Mouse (Mus musculus) forebrain, embryonic 16.5 days (tissue): Measurements from ENCODE around the gene Ppp1r3a. TPM values are rescaled to one million over a fixed set of nuclear protein-coding genes. Genes with fewer than 3 reads are reported as not detected.

Experiments used
- ATAC-seq: fragments of 200-750 bp; cut with Nextera tagmentation; 2 replicates; pipeline ENCODE4 v1.8.0; 2017; ENCODE audit warnings: mild to moderate bottlenecking, moderate library complexity
- H3K27ac ChIP-seq: fragments of 300-500 bp; sonication (generic); 2 replicates; pipeline ENCODE4 v1.5.1; 2014; ENCODE audit warnings: low read length, control low read depth
- H3K27me3 ChIP-seq: fragments of 300-500 bp; sonication (generic); replicated peaks from 2 replicates; pipeline ENCODE4 v1.6.1; 2014; ENCODE audit warnings: low read length; ENCODE audit not compliant: control insufficient read depth, insufficient read depth
- H3K36me3 ChIP-seq: fragments of 300-500 bp; sonication (generic); 2 replicates; pipeline ENCODE4 v1.6.1; 2014; ENCODE audit not compliant: control insufficient read depth, insufficient read depth
- H3K4me1 ChIP-seq: fragments of 300-500 bp; sonication (generic); replicated peaks from 2 replicates; pipeline ENCODE4 v1.6.1; 2014; ENCODE audit warnings: low read length; ENCODE audit not compliant: control insufficient read depth, insufficient read depth
- H3K4me2 ChIP-seq: fragments of 300-500 bp; sonication (generic); 2 replicates; pipeline ENCODE4 v1.6.1; 2014; ENCODE audit warnings: mild to moderate bottlenecking, low read length, control low read depth
- H3K4me3 ChIP-seq: fragments of 300-500 bp; sonication (generic); replicated peaks from 2 replicates; pipeline ENCODE4 v1.5.1; 2014; ENCODE audit warnings: mild to moderate bottlenecking, low read length, control low read depth
- H3K9ac ChIP-seq: fragments of 300-500 bp; sonication (generic); replicated peaks from 2 replicates; pipeline ENCODE4 v1.6.1; 2014; ENCODE audit warnings: low read depth, low read length, control low read depth
- H3K9me3 ChIP-seq: fragments of 300-500 bp; sonication (generic); 2 replicates; pipeline ENCODE4 v1.6.1; 2016; ENCODE audit warnings: low read length; ENCODE audit not compliant: control insufficient read depth
- WGBS: fragments of 180-500 bp; shearing (Covaris S2); extraction: QIAGEN DNeasy Blood & Tissue Kit; methylation state at CpG from one replicate; pipeline ENCODE4 v1.1.7; 2014; 5-methylcytosine and 5-hydroxymethylcytosine counted together
- polyA plus RNA-seq: library from polyadenylated mRNA; unstranded; fragments of >200 nt; fragmentation: Nextera tagmentation; extraction: Ambion mirVana; gene quantifications from 2 replicates; pipeline ENCODE4 v1.2.1, GENCODE M21; 2015

The Ppp1r3a gene
- polyA plus RNA-seq = not detected in 2 replicates

DNA sequence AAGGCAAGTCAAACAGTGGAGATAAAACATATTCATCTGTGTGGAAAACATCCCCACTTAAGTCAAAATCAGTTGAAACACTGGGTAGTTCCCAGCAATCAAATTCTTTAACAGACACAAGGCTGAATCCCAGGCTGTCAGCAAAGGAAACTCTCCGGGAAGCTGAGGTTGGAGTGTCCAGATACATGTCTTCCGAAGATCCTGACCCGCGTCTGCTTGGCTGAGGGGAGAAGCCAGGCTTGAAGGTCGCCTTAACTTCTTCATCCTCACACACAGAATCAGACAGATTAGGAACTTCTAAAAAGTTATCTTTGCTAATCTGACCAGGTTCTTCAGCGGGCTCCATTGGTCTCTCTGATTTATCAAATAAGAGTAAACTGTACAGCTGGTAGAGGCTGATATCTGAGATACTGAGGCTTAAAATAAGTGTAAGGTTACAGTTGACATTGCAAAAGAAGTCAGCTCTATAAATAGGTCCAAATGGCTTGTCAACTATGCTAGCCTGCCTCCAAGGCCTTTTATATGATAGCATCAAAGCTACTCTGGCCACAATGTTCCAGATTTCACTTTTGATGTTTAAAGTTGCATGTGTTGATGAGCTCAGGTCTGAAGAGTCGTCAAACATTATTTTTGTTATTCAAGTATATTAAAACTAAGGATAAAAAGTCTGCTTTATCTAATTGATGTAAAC lies at the start of gene Ppp1r3a:
Ppp1r3a (minus strand) TSS at position 374 of the 691 bp plus-strand sequence.
- H3K9ac ChIP-seq = no peak within 1 kb of the TSS
- no peaks in the 10 kb centered on the region for H3K4me1 ChIP-seq
- H3K27ac ChIP-seq = no peak within 1 kb of the TSS
- no peak within 1 kb of the TSS for H3K4me2 ChIP-seq
- H3K4me3 ChIP-seq = no peak within 1 kb of the TSS
- no peak for ATAC-seq
- no peaks in the 10 kb centered on the region for H3K9me3 ChIP-seq
- no peaks in the 10 kb centered on the region for H3K36me3 ChIP-seq
- 88% methylated on average over 7 of the region's 7 CpGs for WGBS
- H3K27me3 ChIP-seq = no peaks in the 10 kb centered on the region

DNA sequence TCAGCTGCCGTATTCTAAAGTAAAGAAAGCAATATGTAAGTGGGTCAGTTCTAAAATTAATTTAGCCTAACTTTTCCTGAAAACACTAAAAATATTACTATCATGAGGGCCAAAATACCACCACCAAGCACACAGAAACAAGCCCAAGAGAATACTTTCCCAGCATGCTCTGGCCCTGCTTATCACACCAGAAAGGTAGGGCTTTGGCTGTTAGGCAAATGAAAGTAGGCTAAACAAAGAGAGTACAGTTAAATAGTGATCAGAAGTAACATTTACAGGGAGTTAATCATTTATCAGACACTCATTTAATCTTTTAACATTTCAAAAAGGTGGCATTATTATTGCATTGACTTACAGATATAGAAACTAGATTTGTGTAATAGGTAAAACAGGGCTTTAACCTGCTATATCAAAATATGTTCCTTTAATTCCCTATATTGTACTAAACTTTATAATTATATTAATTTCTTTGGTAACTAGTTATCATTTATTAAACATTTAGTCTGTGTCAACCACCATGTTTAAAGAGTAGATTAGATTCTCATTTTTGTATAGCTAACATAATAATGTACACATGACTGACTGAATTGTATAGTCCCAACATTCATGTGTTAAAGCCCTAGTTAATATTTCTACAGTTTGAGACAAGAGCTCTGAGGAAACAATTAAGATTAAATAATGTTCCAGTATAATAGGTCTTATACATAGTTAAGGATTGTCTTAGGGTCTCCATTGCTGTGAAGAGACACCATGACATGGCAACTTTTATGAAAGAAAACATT lies 32.3 kb upstream of the Ppp1r3a start:
- no peak overlapping the region for H3K4me3 ChIP-seq
- no peaks in the 10 kb centered on the region for H3K36me3 ChIP-seq
- no peak overlapping the region for H3K4me2 ChIP-seq
- no peak for ATAC-seq
- WGBS = 100% methylated on average over 1 of the region's 1 CpGs
- H3K9ac ChIP-seq = no peak overlapping the region
- no peak overlapping the region for H3K27ac ChIP-seq
- no peaks in the 10 kb centered on the region for H3K27me3 ChIP-seq
- no peaks in the 10 kb centered on the region for H3K9me3 ChIP-seq
- H3K4me1 ChIP-seq = no peaks in the 10 kb centered on the region

- H3K27me3 ChIP-seq = no peaks in the 10 kb centered on the region
- no peak for ATAC-seq
- H3K4me1 ChIP-seq = no peaks in the 10 kb centered on the region
- no peaks in the 10 kb centered on the region for H3K9me3 ChIP-seq
- H3K4me2 ChIP-seq = no peak overlapping the region
- no peak overlapping the region for H3K27ac ChIP-seq
- H3K9ac ChIP-seq = no peak overlapping the region
- H3K36me3 ChIP-seq = no peaks in the 10 kb centered on the region
- WGBS = 92% methylated on average over 4 of the region's 4 CpGs
- no peak overlapping the region for H3K4me3 ChIP-seq
Measured at GRCm38 (mm10) chr6:14777920-14778319, 22.8 kb upstream of the Ppp1r3a start.

- no peak overlapping the region for H3K27ac ChIP-seq
- no peaks in the 10 kb centered on the region for H3K4me1 ChIP-seq
- ATAC-seq = no peak
- 85% methylated on average over 2 of the region's 2 CpGs for WGBS
- no peaks in the 10 kb centered on the region for H3K9me3 ChIP-seq
- H3K36me3 ChIP-seq = no peaks in the 10 kb centered on the region
- no peak overlapping the region for H3K4me2 ChIP-seq
- H3K9ac ChIP-seq = no peak overlapping the region
- H3K27me3 ChIP-seq = no peaks in the 10 kb centered on the region
- no peak overlapping the region for H3K4me3 ChIP-seq
Measured at GRCm38 (mm10) chr6:14771717-14772116, 16.6 kb upstream of the Ppp1r3a start.

- Histone ChIP-seq H3K36me3 (no peaks in the 10 kb centered on the region), H3K9me3 (no peaks in the 10 kb centered on the region), H3K9ac (no peak overlapping the region), H3K4me2 (no peak overlapping the region), H3K27me3 (no peaks in the 10 kb centered on the region), H3K4me1 (no peaks in the 10 kb centered on the region), H3K27ac (no peak overlapping the region), H3K4me3 (no peak overlapping the region)
- 67% methylated on average over 3 of the region's 3 CpGs for WGBS
- ATAC-seq = no peak
Measured at GRCm38 (mm10) chr6:14757486-14757885, 2.4 kb upstream of the Ppp1r3a start.

GRCm38 (mm10) chr6:14753512-14753911 lies 1.6 kb downstream of the Ppp1r3a start:
- Histone ChIP-seq H3K4me2 (no peak overlapping the region), H3K36me3 (no peaks in the 10 kb centered on the region), H3K4me1 (no peaks in the 10 kb centered on the region), H3K4me3 (no peak overlapping the region), H3K27ac (no peak overlapping the region), H3K9ac (no peak overlapping the region), H3K27me3 (no peaks in the 10 kb centered on the region), H3K9me3 (no peaks in the 10 kb centered on the region)
- ATAC-seq = no peak
- 83% methylated on average over 4 of the region's 4 CpGs for WGBS

GRCm38 (mm10) chr6:14752211-14752610 lies 2.9 kb downstream of the Ppp1r3a start:
- H3K27me3 ChIP-seq = no peaks in the 10 kb centered on the region
- no peak overlapping the region for H3K9ac ChIP-seq
- no peak overlapping the region for H3K27ac ChIP-seq
- no peaks in the 10 kb centered on the region for H3K36me3 ChIP-seq
- WGBS = 81% methylated on average over 1 of the region's 1 CpGs
- H3K4me2 ChIP-seq = no peak overlapping the region
- no peaks in the 10 kb centered on the region for H3K9me3 ChIP-seq
- no peak for ATAC-seq
- H3K4me1 ChIP-seq = no peaks in the 10 kb centered on the region
- no peak overlapping the region for H3K4me3 ChIP-seq

DNA sequence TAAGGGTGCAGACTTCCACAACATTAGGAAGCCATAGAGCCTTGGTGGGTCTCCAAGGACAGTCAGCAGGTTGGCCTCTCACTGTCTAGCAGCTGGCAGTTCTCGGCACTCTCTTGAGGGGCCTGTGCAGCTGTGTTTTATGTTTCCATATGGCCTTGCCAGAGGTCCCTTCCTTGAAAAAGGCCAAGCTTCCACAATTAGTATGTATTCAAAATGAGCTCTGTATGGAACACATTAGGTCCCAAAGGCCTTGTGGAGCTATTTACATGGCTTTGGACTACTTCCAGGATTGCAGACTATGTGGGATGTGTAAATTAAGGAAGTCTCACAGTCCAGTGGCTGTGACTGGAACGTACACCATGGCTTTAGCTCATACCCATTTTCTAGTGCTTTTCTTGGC lies 8.1 kb downstream of the Ppp1r3a start:
- Histone ChIP-seq H3K4me3 (no peak overlapping the region), H3K27ac (no peak overlapping the region), H3K4me1 (no peaks in the 10 kb centered on the region), H3K9ac (no peak overlapping the region), H3K27me3 (no peaks in the 10 kb centered on the region), H3K4me2 (no peak overlapping the region), H3K9me3 (no peaks in the 10 kb centered on the region), H3K36me3 (no peaks in the 10 kb centered on the region)
- no peak for ATAC-seq
- WGBS = 39% methylated on average over 2 of the region's 2 CpGs

GRCm38 (mm10) chr6:14736017-14736416 lies 19.1 kb downstream of the Ppp1r3a start:
- peak; percentile 68 for ATAC-seq
- no peak overlapping the region for H3K27ac ChIP-seq
- 38% methylated on average over 2 of the region's 2 CpGs for WGBS

More at GRCm38 (mm10) chr6:14736017-14736416, 19.1 kb downstream of the Ppp1r3a start:
- Histone ChIP-seq H3K27me3 (no peaks in the 10 kb centered on the region), H3K36me3 (no peaks in the 10 kb centered on the region), H3K4me3 (no peak overlapping the region), H3K4me2 (no peak overlapping the region), H3K9me3 (no peaks in the 10 kb centered on the region), H3K4me1 (no peaks in the 10 kb centered on the region), H3K9ac (no peak overlapping the region)
